Mouse (Mus musculus) large intestine, adult 2 months (tissue): ENCODE data around the gene Ablim1. TPM values are rescaled to one million over a fixed set of nuclear protein-coding genes. Genes with fewer than 3 reads are reported as not detected.

Experiments
- DNase-seq: peaks from one replicate; pipeline ENCODE4 v3.0.0-alpha.2; 2012; ENCODE audit warnings: low read depth, low spot score
- WGBS: fragments of 180-500 bp; shearing (Covaris S2); methylation state at CpG from one replicate; pipeline ENCODE4 v1.1.7; 2018; 5-methylcytosine and 5-hydroxymethylcytosine counted together
- polyA plus RNA-seq: library from polyadenylated mRNA; depleted of rRNA; stranded (reverse); fragments of >200 nt; gene quantifications from 2 replicates; pipeline ENCODE4 v1.2.3, GENCODE M21; 2012

The Ablim1 gene
- polyA plus RNA-seq, 1 experiment = 14.1 TPM

- 83% methylated on average over 5 of the region's 5 CpGs for WGBS
- DNase-seq = no peak
Measured at GRCm38 (mm10) chr19:57174045-57174444, 140.7 kb downstream of the Ablim1 start.

GRCm38 (mm10) chr19:57172321-57172720 lies 142.4 kb downstream of the Ablim1 start:
- 90% methylated on average over 5 of the region's 5 CpGs for WGBS
- no peak for DNase-seq

GRCm38 (mm10) chr19:57170880-57171279 lies 143.8 kb downstream of the Ablim1 start:
- WGBS = 87% methylated on average over 5 of the region's 5 CpGs
- no peak for DNase-seq

- no peak for DNase-seq
- 97% methylated on average over 2 of the region's 2 CpGs for WGBS
Measured at GRCm38 (mm10) chr19:57169485-57169884, 145.2 kb downstream of the Ablim1 start.

- DNase-seq = no peak
- WGBS = 81% methylated on average over 5 of the region's 5 CpGs
Measured at GRCm38 (mm10) chr19:57167721-57168120, 147.0 kb downstream of the Ablim1 start.

- 83% methylated on average over 2 of the region's 2 CpGs for WGBS
- DNase-seq = no peak
Measured at GRCm38 (mm10) chr19:57164882-57165281, 149.8 kb downstream of the Ablim1 start.

GRCm38 (mm10) chr19:57163315-57163714 lies 151.4 kb downstream of the Ablim1 start:
- WGBS = 79% methylated on average over 13 of the region's 13 CpGs
- no peak for DNase-seq

GRCm38 (mm10) chr19:57161978-57162727 lies 152.6 kb downstream of the Ablim1 start:
- 76% methylated on average over 11 of the region's 11 CpGs for WGBS
- DNase-seq = no peak

- WGBS = 68% methylated on average over 7 of the region's 7 CpGs
- DNase-seq = no peak
Measured at GRCm38 (mm10) chr19:57161010-57161660, 153.6 kb downstream of the Ablim1 start.

- DNase-seq = no peak
- 54% methylated on average over 20 of the region's 20 CpGs for WGBS
Measured at GRCm38 (mm10) chr19:57157731-57158343, 156.9 kb downstream of the Ablim1 start.

GRCm38 (mm10) chr19:57155121-57155884 lies 159.4 kb downstream of the Ablim1 start:
- DNase-seq = no peak
- 75% methylated on average over 14 of the region's 14 CpGs for WGBS

- 68% methylated on average over 9 of the region's 9 CpGs for WGBS
- no peak for DNase-seq
Measured at GRCm38 (mm10) chr19:57152357-57152756, 162.4 kb downstream of the Ablim1 start.

GRCm38 (mm10) chr19:57151504-57151903 lies 163.2 kb downstream of the Ablim1 start:
- 78% methylated on average over 9 of the region's 9 CpGs for WGBS
- DNase-seq = no peak

GRCm38 (mm10) chr19:57150275-57150674 lies 164.4 kb downstream of the Ablim1 start:
- WGBS = 33% methylated on average over 1 of the region's 1 CpGs
- no peak for DNase-seq

- DNase-seq = no peak
- WGBS = 11% methylated on average over 6 of the region's 6 CpGs
Measured at GRCm38 (mm10) chr19:57147746-57148145, 167.0 kb downstream of the Ablim1 start.

GRCm38 (mm10) chr19:57146936-57147335 lies 167.8 kb downstream of the Ablim1 start:
- WGBS = 93% methylated on average over 6 of the region's 6 CpGs
- no peak for DNase-seq

- DNase-seq = no peak
- 33% methylated on average over 3 of the region's 3 CpGs for WGBS
Measured at GRCm38 (mm10) chr19:57143646-57144045, 171.1 kb downstream of the Ablim1 start.

GRCm38 (mm10) chr19:57141756-57142461 lies 172.8 kb downstream of the Ablim1 start:
- 64% methylated on average over 10 of the region's 10 CpGs for WGBS
- no peak for DNase-seq

- DNase-seq = no peak
- 51% methylated on average over 1 of the region's 1 CpGs for WGBS
Measured at GRCm38 (mm10) chr19:57140874-57141273, 173.8 kb downstream of the Ablim1 start.
